Mouse (Mus musculus): ENCODE measurements around the gene Cpm.
"Not testable (repeated sequence)": the region's sequence is repeated elsewhere in the genome, so short reads cannot be mapped to it uniquely, and the experiment has no call there.

The Cpm gene

DNA sequence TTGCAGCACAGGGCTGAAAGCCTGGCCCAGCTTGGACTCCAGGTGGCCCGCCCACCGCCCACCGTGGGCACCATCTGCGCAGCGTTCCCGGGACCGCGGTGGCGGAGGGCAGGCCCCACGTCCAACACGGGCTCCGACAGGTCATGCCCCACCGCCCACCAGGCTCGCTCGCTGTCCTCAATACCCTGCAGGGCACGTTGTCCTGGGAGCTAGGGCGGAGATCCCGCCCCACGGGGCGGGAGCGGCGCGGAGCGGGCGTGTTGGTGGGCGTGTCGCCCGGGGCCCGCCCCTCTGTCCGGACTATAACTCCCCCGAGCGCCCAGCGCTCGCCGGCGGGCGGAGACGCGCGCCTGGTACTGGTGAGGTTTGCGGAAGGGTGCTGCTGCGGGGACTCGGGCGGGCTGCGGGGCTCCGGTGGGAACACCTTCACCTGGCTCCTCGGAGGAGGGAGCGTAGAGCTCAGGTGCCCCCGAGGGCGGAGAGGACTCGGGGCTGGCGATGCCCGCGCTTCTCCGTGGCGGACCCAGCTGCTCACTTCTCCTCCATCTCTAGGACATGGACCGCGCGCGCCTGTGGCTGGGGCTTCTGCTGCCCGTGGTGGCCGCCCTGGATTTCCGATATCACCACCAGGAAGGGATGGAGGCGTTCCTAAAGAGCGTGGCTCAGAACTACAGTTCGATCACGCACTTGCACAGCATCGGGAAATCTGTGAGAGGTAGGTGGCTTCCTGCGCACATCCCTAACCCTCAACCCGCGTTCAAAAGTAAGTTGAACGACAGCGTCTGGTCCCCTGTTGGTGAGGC is at the start of gene Cpm:
Gene Cpm (plus strand): TSS at position 332 of the 803 bp plus-strand sequence.
- peak; percentile 16 for DNase-seq (ENCODE audit: extremely low read depth, insufficient read length, low spot score)

DNA sequence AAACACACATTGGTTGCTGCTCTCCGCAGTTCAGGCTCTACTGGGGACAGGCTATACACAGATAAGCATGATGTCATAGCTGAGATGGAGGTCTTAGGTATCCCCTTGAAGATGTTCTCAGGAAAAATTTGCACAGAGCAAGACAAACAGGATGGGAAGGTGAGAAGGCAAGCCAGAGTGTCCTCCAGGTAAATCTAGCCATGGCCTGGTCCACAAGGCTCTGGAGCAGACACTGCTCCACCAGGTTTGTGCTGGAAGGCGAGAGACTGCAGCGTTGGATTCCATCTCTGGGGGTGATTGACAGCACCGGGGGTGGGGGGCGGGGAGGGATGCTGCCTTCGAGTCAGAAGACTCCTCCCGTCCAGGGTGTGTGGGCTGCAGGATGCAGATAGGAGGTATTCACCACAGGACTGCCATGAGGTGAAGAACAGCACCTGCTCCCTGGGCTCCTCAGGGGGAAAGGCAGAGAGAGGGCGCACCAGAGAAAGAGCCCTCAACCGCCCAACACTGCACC is 49.5 kb upstream of the Cpm start:
- DNase-seq (ENCODE audit: extremely low read depth, insufficient read length, low spot score): no peak

DNA sequence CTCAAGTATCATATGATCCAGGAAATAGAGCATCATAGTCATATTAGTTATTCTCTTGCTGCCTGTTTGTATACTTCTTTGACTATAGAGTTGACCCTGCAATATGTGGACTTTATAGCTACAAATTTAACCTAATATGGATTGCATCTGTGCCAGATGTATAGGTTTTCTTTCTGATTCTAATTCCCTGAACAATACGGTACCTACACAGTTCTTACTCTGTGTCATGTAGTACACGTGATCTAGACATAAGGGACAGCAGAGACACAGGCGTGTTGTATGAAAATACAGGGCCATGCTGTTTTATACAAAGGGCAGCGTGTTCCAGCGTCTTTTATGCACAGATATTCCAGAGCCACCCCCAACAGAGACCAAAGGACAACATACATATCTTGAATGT is 48.9 kb upstream of the Cpm start:
- no peak for DNase-seq (ENCODE audit: extremely low read depth, insufficient read length, low spot score)

DNA sequence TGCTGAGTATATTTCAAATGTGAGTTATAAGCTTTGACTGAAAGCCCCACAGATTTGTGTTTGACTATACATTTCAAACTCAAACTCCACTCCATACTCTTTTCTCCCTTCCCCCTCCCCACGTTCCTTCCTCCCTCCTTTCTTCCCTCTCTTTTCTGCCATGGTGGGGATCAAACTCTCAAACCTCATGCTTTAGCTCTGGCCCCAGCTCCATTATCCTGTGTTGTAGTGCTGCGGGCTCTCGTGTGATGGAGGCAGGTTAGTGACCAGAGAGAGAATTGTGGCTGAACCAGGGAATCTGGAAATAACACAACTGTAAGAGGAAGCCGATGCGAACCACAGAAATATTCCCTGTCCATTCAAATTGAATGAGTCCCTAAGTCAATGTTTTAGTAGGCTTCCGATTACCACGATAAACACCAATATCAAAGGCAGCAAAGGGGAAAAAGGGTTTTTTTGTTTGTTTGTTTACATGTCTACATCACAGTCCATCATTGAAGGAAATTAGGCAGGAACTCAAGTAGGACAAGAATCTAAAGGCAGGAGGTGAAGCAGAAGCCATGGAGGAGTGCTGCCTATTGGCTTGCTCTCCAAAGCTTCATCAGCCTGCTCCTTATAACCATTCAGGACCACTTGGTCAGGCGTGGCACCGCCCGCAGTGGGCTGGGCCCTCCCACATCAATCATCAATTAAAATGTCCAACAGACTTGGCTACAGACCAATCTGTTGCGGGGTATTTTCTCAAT is 48.1 kb upstream of the Cpm start:
- no peak for DNase-seq (ENCODE audit: extremely low read depth, insufficient read length, low spot score)

DNA sequence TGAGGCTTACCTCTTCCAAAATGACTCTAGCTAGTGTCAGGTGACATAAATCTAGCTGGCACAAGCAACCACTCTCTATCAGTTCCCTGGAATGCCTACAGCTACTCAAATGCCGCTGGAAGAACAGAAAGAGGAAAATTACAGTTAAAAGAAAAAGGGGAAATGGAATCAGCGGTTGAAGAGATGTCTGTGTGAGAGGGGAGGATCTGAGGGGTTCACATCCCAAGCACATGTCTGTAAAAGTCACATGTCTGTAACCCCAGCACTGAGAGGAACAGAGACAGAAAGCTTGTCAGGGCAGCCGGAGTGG is 47.6 kb upstream of the Cpm start:
- no peak for DNase-seq (ENCODE audit: extremely low read depth, insufficient read length, low spot score)

DNA sequence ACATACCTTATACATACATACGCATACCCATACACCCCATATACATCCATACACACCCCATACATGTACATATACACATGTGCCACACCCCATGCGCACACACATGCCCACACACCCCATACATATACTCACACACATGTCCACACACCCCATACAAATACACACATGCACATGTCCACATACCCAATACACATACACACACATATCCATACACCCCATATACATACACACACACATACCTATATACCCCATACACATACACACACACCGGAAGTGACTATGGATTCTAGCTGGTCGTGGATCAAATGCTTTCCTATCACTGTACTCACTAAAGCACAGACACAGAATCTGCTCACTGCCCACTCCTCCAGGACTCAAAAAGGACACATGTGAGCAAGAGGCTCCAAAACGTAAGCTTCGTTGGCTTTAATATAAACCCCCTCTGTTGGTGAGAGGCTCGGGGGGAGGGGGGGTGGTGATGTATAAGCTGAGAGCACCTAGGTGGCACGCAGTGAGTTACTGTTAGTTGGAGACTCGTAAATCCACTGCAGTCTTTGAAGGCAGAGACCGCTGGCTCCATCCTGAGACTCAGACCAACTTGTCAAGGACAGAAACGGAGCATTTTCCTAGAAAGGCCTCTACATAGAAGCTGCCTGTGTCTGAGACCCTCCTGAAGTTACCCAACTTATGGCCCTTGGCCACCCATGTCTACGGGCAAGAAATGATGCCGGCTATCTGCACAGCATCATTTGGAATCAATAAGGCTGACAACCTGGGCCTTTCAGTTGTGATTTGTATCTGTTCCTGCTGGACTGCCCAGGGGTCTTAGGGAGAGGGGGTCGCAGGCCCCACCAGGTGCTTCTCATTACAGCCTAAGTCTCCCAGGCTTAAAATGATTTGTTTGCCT is 45.9 kb upstream of the Cpm start:
- DNase-seq (ENCODE audit: extremely low read depth, insufficient read length, low spot score): no peak

DNA sequence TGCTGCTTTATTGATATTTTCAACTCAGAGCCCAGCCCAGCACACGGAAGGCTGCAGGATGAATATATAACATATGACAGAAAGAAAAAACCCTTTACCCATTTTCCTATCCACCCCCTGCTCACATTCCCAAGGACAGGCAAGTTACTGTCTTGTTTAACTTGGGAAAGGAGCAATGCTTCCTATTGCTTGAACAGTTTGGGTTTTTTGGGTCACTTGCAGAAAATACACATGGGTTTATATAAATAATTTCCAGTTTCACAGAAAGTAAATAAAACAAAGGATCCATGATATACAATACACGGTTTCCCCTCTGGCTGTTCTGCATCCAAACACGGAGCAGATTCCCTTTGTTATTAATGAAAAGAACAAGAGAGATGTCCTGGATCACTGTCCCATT is 45.2 kb upstream of the Cpm start:
- DNase-seq (ENCODE audit: extremely low read depth, insufficient read length, low spot score): no peak

DNA sequence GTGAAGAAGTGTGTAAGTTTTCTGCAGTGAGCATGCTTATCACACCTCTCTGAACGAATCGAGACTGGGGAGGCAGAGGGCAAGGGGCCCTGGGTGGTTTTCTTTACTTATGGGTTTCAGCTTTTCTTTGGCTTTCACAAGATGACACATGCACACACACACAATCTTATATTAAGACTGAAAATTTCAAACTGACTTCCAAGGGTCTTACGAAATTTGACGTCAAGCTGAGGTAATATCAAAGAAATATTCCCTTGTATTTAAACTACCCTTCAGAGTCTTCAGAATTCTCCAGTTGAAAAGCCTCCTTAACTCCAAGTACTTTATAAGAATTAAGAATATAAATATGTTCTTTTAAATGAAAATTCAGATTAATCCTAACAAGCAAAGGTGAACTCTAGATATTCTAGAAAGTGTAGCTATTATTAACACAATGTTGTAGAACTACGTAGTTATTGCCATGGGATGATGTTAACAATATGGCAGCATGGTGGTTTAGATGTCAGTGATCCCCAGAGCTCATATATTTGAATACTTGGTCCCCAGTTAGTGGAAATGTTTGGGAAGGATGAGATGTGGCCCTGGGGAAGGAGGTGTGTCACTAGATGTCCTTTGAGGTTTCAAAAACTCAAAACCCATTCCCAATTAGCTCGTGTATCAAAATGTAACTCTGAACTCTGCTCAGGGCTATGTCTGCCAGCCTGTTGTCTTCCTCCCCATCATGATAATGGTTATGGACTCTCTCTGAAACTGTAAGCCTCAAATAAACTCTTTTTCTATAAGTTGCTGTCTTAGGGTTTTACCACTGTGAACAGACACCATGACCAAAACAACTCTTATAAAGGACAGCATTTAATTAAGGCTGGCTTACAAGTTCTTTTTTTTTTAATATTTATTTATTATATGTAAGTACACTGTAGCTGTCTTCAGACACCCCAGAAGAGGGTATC is 44.5 kb upstream of the Cpm start:
- DNase-seq (ENCODE audit: extremely low read depth, insufficient read length, low spot score): no peak

DNA sequence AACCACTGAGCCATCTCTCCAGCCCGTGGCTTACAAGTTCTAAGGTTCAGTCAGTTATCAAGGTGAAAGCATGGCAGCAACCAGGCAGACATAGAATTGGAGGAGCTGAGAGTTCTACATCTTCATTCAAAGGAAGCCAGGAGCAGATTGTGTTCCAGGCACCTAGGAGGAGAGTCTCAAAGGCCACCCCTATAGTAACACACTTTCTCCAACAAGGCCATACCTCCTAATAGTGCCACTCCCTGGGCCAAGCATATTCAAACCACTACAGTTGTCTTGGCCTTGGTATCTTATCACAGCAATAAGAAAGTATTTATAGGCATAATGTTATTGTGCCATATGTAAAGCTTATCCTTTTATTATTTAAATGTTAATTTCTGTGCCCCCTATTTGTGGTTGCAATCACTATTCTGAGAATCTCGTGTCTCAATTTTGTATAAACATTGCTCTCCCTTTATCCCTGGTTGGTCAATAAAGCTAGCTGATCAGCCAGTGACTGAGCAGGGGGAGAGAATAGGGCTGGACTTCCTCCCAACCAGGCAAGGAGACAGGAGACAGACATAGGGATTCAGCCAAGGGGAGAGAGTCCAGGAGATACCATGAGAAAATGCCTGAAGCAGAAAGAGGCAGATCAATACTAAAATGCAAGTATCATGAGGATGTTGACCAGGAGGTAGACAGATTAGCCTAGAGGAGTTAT is 43.5 kb upstream of the Cpm start:
- DNase-seq (ENCODE audit: extremely low read depth, insufficient read length, low spot score): no peak

DNA sequence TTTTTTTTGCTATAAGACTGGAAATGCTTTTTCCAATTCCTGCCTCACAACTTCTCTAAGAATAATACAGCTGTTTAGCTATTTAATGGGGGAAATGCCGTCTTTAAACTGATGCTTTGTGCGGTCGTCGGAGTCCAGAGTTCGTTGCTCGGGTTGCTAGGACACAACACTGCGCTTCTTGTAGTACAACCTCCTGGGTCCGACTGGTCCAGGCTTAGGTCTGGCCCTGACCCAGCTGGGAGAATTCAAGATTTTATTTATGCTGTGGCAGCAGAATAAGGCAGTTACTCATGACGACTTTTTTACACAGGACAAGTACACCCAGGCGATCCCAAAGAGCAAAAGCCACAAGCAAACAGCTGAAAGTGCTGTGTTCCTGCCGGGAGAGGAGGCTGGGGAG is 42.4 kb upstream of the Cpm start:
- DNase-seq (ENCODE audit: extremely low read depth, insufficient read length, low spot score): no peak

DNA sequence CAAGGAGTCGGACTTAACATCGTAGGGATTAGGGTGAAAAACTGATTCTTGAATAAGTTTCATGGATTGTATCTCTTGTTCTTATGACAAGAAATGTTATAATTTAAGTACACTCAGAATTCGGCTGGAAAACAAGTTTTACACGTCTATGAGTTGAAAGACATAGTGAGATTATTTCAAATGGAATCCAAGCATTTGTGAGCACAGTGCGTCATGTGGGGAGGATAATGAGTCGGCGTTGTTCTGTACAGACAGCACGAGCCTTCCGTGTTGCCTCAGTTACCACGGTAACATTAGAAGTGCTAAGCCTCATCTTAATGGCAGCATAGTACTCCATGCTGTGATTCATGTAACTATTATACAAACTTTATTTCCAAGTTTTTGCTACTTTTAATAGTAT is 42.0 kb upstream of the Cpm start:
- DNase-seq (ENCODE audit: extremely low read depth, insufficient read length, low spot score): no peak

DNA sequence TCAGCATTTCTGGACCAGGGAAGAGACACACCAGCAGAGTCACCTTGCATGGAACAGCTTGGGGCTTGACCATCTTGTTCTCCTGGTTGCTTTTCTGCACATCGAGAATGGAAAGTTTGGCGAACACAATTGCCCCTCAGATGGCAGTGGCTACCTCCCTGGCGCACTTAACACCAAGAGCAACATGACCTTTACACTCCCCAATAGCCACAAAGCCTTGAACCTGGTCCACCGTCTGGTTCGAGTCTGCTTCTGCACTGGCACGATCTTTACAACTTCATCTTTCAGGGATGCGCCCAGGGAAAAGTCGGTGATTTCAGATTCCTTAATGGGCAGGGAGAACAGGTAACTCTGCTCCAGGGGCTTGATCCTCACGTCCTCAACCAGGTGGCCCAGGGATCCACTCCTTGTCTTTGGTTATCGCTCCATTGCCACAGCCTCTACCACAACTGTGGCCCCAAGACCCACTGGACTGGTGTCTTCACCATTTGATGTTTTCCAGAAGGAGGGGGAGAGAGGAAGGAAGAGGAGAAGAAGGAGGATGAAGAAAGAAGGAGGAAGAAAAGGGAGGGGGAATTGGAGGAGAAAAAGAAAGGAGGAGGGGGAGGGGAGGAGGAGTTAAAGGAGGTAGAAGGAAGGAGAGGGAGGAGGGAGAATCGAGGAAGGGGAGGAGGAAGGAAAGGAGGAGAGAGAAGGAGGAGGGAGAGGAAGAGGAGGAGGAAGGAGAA is 40.7 kb upstream of the Cpm start:
- DNase-seq (ENCODE audit: extremely low read depth, insufficient read length, low spot score): not testable (repeated sequence)

DNA sequence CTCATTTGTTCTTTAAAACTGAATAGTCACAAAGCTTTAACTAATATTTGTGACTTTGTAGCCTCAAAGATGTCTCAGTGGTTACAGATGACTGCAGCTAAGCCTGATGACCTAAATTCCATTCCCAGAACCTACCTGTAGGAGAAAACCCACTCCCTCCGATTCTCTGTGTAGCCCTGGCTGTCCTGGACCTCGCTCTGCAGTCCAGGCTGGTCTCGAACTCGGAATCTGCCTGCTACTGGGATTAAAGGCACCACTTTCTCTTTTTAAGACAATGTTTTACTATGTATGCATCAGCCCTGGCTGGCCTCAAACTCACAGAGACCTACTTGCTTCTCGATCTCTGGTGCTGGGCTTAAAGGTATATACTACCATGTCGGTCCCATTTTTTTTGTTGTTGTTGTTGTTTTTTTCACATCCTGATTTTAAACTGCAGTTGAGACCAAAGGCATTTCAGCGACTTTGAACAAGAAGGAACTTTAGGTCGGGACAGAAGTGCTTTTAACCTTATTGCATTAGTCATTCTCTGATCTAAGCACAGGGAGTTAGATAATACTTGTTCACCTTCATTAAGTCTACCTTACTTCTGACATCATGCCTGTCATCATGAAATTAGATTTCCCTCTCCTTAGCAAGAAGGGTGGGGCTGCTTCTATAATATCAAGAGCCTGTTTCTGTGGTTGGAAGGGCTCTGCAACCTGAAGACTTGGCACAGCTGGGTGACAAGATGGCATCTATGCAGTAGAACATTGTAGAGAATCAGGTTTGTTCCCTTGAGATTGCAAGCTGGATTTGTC is 40.0 kb upstream of the Cpm start:
- DNase-seq (ENCODE audit: extremely low read depth, insufficient read length, low spot score): no peak

DNA sequence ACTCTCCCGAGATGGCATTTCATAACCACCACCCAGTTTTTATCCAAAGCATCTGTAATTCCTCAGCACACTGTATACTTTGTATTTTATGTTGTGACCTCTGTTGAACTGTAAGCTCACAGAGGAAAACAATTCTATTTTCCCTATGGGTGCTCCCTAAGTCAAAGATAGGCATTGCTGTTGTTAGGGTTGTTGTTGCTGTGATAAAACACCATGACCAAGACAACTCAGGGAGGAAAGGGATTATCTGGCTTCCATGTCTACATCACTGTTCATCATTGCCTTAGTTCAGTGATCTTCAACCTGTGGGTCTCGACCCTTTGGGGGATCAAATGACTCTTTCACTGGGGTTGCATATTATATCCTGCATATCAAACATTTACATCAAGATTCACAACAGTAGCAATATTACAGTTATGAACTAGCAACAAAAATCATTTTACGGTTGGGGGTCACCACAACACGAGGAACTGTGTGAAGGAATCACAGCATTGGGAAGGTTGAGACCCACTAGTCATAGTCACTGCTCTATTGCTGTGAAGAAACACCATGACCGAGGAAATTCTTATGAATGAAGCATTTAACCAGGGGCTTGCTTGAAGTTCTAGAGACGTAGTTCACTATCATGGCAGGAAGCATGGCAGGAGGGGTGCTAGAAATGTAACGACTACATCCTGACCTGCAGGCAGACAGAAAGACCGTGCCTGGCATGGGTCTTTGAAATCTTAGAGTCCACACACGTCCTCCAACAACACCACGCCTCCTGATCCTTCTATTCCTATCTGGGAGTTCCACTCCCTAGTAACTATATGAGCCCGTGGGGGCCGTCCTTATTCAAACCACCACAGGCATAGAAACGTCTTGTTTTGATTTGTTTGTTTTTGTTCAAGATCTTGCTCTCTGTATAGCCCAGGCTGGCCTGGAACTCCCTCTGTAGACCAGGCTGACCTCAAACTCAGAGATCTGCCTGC is 38.7 kb upstream of the Cpm start:
- DNase-seq (ENCODE audit: extremely low read depth, insufficient read length, low spot score): no peak

DNA sequence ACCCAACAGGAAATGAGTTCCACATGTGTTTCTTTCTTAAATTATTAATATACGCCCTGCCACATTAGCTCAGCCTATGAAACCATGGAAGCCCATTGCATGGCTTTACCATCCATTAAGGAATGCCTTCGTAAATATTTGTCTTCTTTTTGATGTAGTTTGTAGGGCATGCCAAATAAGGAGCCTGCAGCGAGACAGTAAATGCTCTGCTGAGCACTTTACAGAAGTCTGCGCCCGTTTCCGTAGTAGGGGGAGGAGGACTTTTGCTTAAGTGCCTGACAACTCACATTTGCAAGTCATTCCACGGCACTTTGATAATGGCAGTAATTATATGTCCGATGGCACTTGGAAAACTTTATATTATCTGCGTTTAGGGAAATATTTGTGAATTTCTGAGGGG is 37.5 kb upstream of the Cpm start:
- no peak for DNase-seq (ENCODE audit: extremely low read depth, insufficient read length, low spot score)

DNA sequence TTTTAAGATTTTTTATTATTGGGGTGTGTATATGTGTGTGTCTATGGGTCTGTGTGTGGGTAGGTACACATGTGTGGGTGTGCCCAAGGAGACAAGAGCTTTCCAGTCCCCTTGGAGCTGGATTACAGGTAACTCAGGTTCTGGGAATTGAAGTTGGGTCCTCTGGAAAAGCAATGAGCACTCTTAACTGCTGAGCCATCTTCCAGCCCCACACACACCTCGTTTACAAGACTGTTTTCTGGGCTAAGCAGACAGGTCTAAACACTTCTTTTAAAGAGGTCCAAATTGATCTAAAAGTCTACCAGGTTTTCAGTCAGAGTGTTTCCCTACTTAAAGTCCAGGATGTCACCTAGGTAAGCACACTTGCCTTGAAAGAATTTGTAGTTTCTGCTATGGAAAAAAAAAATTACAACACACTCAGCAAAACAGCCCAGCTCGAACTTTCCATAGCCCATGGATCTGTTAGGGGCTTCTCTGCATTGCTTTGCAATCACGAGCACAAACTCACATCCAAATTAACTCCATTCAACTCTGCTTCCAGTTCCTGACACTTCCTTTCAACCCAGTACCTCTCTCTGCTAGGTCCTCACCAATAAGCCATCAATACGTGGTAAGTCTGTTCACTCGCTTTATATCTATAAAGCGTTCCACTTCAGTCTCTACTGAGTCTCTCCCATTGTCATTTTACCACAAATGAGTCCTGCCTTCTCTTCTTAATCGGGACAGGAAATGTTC is 36.8 kb upstream of the Cpm start:
- no peak for DNase-seq (ENCODE audit: extremely low read depth, insufficient read length, low spot score)

Data from 3134 (cell line).